26 mouse cellular contexts compared by ENCODE assay signal in genomic region chr1:105070661-105071455, GRCm38 (mm10).
"Had no signal": no experiment of that assay in that cellular context is flagged by ENCODE, and none has a peak within 500 bp of the region (broad histone marks: within the 10 kb centered on the region; RNA-seq: fewer than 3 reads in every experiment).

No protein-coding gene starts in this region.

- H3K4me1 ChIP-seq: heart, embryonic 10.5 days; heart, embryonic 13.5 days; heart, embryonic 15.5 days; hindbrain, embryonic 13.5 days; hindbrain, embryonic 15.5 days; liver, embryonic 12.5 days had no signal

- H3K36me3 ChIP-seq: heart, embryonic 10.5 days; heart, embryonic 13.5 days; heart, embryonic 15.5 days; hindbrain, embryonic 13.5 days; hindbrain, embryonic 15.5 days; kidney, embryonic 15.5 days; limb, embryonic 10.5 days; limb, embryonic 12.5 days; liver, embryonic 12.5 days had no signal

- H3K9ac ChIP-seq: heart, embryonic 13.5 days; heart, embryonic 15.5 days; hindbrain, embryonic 13.5 days; hindbrain, embryonic 15.5 days; kidney, embryonic 15.5 days; limb, embryonic 12.5 days; liver, embryonic 12.5 days; liver, embryonic 14.5 days had no signal

- H3K27me3 ChIP-seq: heart, embryonic 13.5 days; heart, embryonic 15.5 days; hindbrain, embryonic 13.5 days; hindbrain, embryonic 15.5 days; kidney, embryonic 15.5 days; limb, embryonic 12.5 days; liver, embryonic 12.5 days had no signal

- H3K27ac ChIP-seq: heart, adult 2 months; heart, embryonic 10.5 days; heart, embryonic 13.5 days; heart, embryonic 15.5 days; hindbrain, embryonic 13.5 days; hindbrain, embryonic 15.5 days; hindbrain, postnatal 0 days; kidney, embryonic 15.5 days; kidney, postnatal 0 days; left cerebral cortex, adult 2 months; limb, embryonic 10.5 days; limb, embryonic 12.5 days; liver, embryonic 12.5 days; liver, embryonic 14.5 days had no signal

- DNase-seq: gastrocnemius, postnatal 14 days; gastrocnemius, postnatal 36 days; heart, adult 11 months; heart, adult 2 months; heart, postnatal 14 days; heart, postnatal 36 days; kidney, adult 11 months; kidney, adult 2 months; kidney, adult 9 months; kidney, postnatal 14 days; kidney, postnatal 36 days; lung, adult 18-20 months had no signal

- ATAC-seq: hindbrain, postnatal 0 days; intestine, embryonic 16.5 days; liver, embryonic 12.5 days had no signal

- H3K9me3 ChIP-seq: heart, embryonic 10.5 days; heart, embryonic 13.5 days; heart, embryonic 15.5 days; hindbrain, embryonic 13.5 days; hindbrain, embryonic 15.5 days; kidney, embryonic 15.5 days; limb, embryonic 10.5 days; limb, embryonic 12.5 days; liver, embryonic 12.5 days had no signal

- H3K4me2 ChIP-seq: heart, embryonic 13.5 days; heart, embryonic 15.5 days; hindbrain, embryonic 13.5 days; hindbrain, embryonic 15.5 days; kidney, embryonic 15.5 days; limb, embryonic 12.5 days; liver, embryonic 12.5 days had no signal

- H3K4me3 ChIP-seq: heart, adult 2 months; heart, embryonic 10.5 days; heart, embryonic 13.5 days; heart, embryonic 15.5 days; hindbrain, embryonic 13.5 days; hindbrain, embryonic 15.5 days; kidney, embryonic 15.5 days; left cerebral cortex, adult 2 months; limb, embryonic 10.5 days; limb, embryonic 12.5 days; liver, embryonic 12.5 days had no signal
